Mouse (Mus musculus) testis, adult 2 months (tissue): ENCODE data around the gene Kti12. TPM values are rescaled to one million over a fixed set of nuclear protein-coding genes. Genes with fewer than 3 reads are reported as not detected.

Experiments
- H3K27ac ChIP-seq: fragments of 200-500 bp; 2 replicates; pipeline ENCODE4 v1.5.1; 2012; ENCODE audit warnings: low read depth, low read length; ENCODE audit not compliant: control insufficient read depth, insufficient read depth
- H3K27me3 ChIP-seq: fragments of 200-500 bp; 2 replicates; pipeline ENCODE4 v1.6.1; 2012; ENCODE audit warnings: mild to moderate bottlenecking, low read length, moderate library complexity; ENCODE audit not compliant: control insufficient read depth, insufficient read depth
- H3K36me3 ChIP-seq: fragments of 200-500 bp; 2 replicates; pipeline ENCODE4 v1.6.1; 2012; ENCODE audit warnings: mild to moderate bottlenecking, low read length; ENCODE audit not compliant: control insufficient read depth, insufficient read depth
- H3K4me1 ChIP-seq: fragments of 200-500 bp; 2 replicates; pipeline ENCODE4 v1.6.1; 2012; ENCODE audit warnings: low read length; ENCODE audit not compliant: control insufficient read depth, insufficient read depth
- H3K4me3 ChIP-seq: fragments of 200-500 bp; 2 replicates; pipeline ENCODE4 v1.5.1; 2012; ENCODE audit warnings: low read depth, mild to moderate bottlenecking, low read length, moderate library complexity, mixed read lengths; ENCODE audit not compliant: control insufficient read depth
- CTCF ChIP-seq: fragments of 200-500 bp; IDR thresholded peaks from 2 replicates; pipeline ENCODE4 v1.5.1; 2012; ENCODE audit warnings: low read depth, mild to moderate bottlenecking, inconsistent platforms, low read length, moderate library complexity; ENCODE audit not compliant: control insufficient read depth, insufficient read depth, insufficient replicate concordance
- POLR2A ChIP-seq: fragments of 200-500 bp; IDR thresholded peaks from 2 replicates; pipeline ENCODE4 v1.6.1; 2012; ENCODE audit warnings: low read depth, mild to moderate bottlenecking, inconsistent platforms, low read length, moderate library complexity; ENCODE audit not compliant: control insufficient read depth
- polyA plus RNA-seq: library from polyadenylated mRNA; depleted of rRNA; stranded (reverse); fragments of >200 nt; gene quantifications from 2 replicates; pipeline ENCODE4 v1.2.3, GENCODE M21; 2012; rRNA removed

The Kti12 gene
- polyA plus RNA-seq, 1 experiment = 17.7 TPM

GRCm38 (mm10) chr4:108873746-108874145 is 26.2 kb downstream of the Kti12 start:
- H3K4me3 ChIP-seq = no peak overlapping the region
- H3K36me3 ChIP-seq = no peaks in the 10 kb centered on the region
- TF ChIP-seq CTCF (no peak), POLR2A (no peak)
- H3K27me3 ChIP-seq = no peaks in the 10 kb centered on the region
- no peak overlapping the region for H3K27ac ChIP-seq
- no peaks in the 10 kb centered on the region; the same call in 1 of the 2 replicates for H3K4me1 ChIP-seq

GRCm38 (mm10) chr4:108877901-108878300 is 30.3 kb downstream of the Kti12 start:
- Histone ChIP-seq H3K4me3 (no peak overlapping the region), H3K36me3 (no peaks in the 10 kb centered on the region), H3K4me1 (peaks cover 8% of the 10 kb centered on the region), H3K27me3 (no peaks in the 10 kb centered on the region), H3K27ac (no peak overlapping the region)
- no peak for TF ChIP-seq POLR2A

- TF ChIP-seq CTCF (no peak), POLR2A (peak; percentile 40; the same call in 1 of the 2 replicates)
- Histone ChIP-seq H3K27me3 (no peaks in the 10 kb centered on the region), H3K4me3 (peak within 1 kb of the TSS; percentile 52), H3K4me1 (peaks cover 8% of the 10 kb centered on the region), H3K36me3 (no peaks in the 10 kb centered on the region), H3K27ac (no peak within 1 kb of the TSS)
Measured at GRCm38 (mm10) chr4:108878963-108879822, 31.6 kb downstream of the Kti12 start, which contains the start of gene Rab3b. Gene Rab3b (plus strand): TSS chr4:108879063.

- TF ChIP-seq POLR2A = no peak
- no peak for TF ChIP-seq CTCF
- Histone ChIP-seq H3K27ac (no peak overlapping the region), H3K36me3 (no peaks in the 10 kb centered on the region), H3K4me1 (peaks cover 8% of the 10 kb centered on the region), H3K27me3 (no peaks in the 10 kb centered on the region), H3K4me3 (no peak overlapping the region)
Measured at GRCm38 (mm10) chr4:108883815-108884214, 36.2 kb downstream of the Kti12 start.

GRCm38 (mm10) chr4:108887456-108887855 is 39.9 kb downstream of the Kti12 start:
- H3K27me3 ChIP-seq = no peaks in the 10 kb centered on the region
- H3K4me3 ChIP-seq = no peak overlapping the region
- no peaks in the 10 kb centered on the region for H3K36me3 ChIP-seq
- TF ChIP-seq POLR2A (no peak), CTCF (no peak)
- no peaks in the 10 kb centered on the region for H3K4me1 ChIP-seq
- H3K27ac ChIP-seq = no peak overlapping the region

- peaks cover 5% of the 10 kb centered on the region; the same call in 1 of the 2 replicates for H3K4me1 ChIP-seq
Measured at GRCm38 (mm10) chr4:108890876-108891275, 43.3 kb downstream of the Kti12 start.

More at GRCm38 (mm10) chr4:108890876-108891275, 43.3 kb downstream of the Kti12 start:
- Histone ChIP-seq H3K27me3 (no peaks in the 10 kb centered on the region), H3K27ac (no peak overlapping the region), H3K4me3 (no peak overlapping the region), H3K36me3 (no peaks in the 10 kb centered on the region)
- TF ChIP-seq CTCF (no peak), POLR2A (no peak)

Other genes with a start within 250 kb of the Kti12 start
- 33.9 and 37.8 TPM in 2 replicates for gene Cc2d1b, start 227.8 kb upstream of the Kti12 start, polyA plus RNA-seq
- gene 3110021N24Rik, start 128.1 kb upstream of the Kti12 start, polyA plus RNA-seq = 0.07 TPM in 1 of 2 replicates, not detected in the other
- gene Zfyve9, start 67.0 kb upstream of the Kti12 start, polyA plus RNA-seq = 1.8 and 1.9 TPM in 2 replicates
- 43.0 and 51.6 TPM in 2 replicates for gene Btf3l4, start 14.2 kb upstream of the Kti12 start, polyA plus RNA-seq
- gene Txndc12, start 13.2 kb upstream of the Kti12 start, polyA plus RNA-seq = 21.6 and 24.0 TPM in 2 replicates
- 0.30 and 0.32 TPM in 2 replicates for gene A730015C16Rik, start 834 bp downstream of the Kti12 start, polyA plus RNA-seq
- gene Rab3b, start 31.3 kb downstream of the Kti12 start, polyA plus RNA-seq = 7.5 and 8.0 TPM in 2 replicates
- 322 and 441 TPM in 2 replicates for gene Nrd1, start 152.9 kb downstream of the Kti12 start, polyA plus RNA-seq